Mouse (Mus musculus) cortical plate, adult 2 months (tissue): ENCODE measurements around the gene Zbtb37.

Experiments used
- CTCF ChIP-seq: fragments of 200-500 bp; IDR thresholded peaks from 2 replicates; pipeline ENCODE4 v1.5.1; 2011; ENCODE audit warnings: mild to moderate bottlenecking, control low read depth, low read length; ENCODE audit not compliant: insufficient read depth; ENCODE audit errors: extremely low read depth
- POLR2A ChIP-seq: fragments of 200-500 bp; IDR thresholded peaks from 2 replicates; pipeline ENCODE4 v1.6.1; 2011; ENCODE audit warnings: mild to moderate bottlenecking, low read length, control low read depth; ENCODE audit not compliant: insufficient read depth; ENCODE audit errors: extremely low read depth

DNA sequence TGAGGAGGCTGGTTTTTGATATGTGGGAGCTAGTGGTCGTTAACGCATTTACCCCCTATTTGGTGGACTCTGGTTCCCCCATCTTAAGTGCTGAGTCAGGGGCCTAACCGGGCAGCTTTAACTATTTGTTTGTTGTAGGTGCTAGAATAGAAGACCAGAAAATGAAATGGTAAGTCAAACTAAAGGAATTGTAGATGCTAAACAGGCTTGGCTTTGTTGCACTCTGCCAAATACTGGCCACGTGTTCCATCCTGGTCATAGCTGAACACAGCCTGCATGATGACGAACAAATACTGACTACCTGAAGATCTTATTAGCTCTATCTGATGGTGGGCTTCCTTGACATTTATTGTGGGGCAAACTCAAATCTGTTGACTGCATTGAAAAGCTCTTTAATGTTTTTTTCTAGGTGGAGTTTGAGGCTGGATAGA lies 1.8 kb upstream of the Zbtb37 start:
- TF ChIP-seq POLR2A (no peak), CTCF (no peak)
